Mouse (Mus musculus) stomach, postnatal 0 days (tissue): ENCODE data around the gene Grm7.

Experiments
- CTCF ChIP-seq: IDR thresholded peaks from 2 replicates; pipeline ENCODE4 v1.5.1; 2016; ENCODE audit warnings: antibody characterized with exemption, low read depth, mild to moderate bottlenecking, moderate library complexity
- EP300 ChIP-seq: optimal IDR thresholded peaks from 2 replicates; pipeline ENCODE3; 2016; ENCODE audit warnings: antibody characterized with exemption

- TF ChIP-seq EP300 (no peak), CTCF (no peak)
Observed at GRCm38 (mm10) chr6:111221083-111221729, 575.8 kb downstream of the Grm7 start.
